Mouse (Mus musculus): ENCODE results near the gene Prl2c3. TPM values are rescaled to one million over a fixed set of nuclear protein-coding genes. Genes with fewer than 3 reads are reported as not detected.
"Not testable (repeated sequence)": the region's sequence is repeated elsewhere in the genome, so short reads cannot be mapped to it uniquely, and the experiment has no call there.

Prl2c3 gene
- total RNA-seq (2021): not detected
- long read RNA-seq, experiment 1: 0 reads
- long read RNA-seq, experiment 2: 0 reads

DNA sequence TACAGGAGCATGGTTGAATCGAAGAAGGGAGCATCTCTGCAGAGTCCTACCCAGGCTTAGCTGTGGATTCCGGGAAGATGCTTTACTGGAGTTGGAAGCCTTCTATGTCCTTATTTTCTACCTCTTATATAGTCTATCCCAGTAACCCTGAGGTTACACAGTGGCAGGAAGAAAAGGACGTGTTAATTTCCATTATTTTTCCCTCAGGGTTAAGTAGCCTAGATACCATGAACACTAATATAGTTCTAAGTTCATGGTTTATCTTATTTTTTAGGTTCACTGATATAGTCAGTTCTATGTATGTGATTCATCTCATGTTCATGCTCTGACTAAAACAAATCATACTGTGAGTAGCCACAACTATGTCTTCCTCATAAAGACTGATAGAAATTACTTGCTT lies at the start of gene Prl2c3:
Prl2c3 (minus strand) TSS at position 101 of the 400 bp plus-strand sequence.
- intact Hi-C loops (cut with DNase I): not testable (repeated sequence)

DNA sequence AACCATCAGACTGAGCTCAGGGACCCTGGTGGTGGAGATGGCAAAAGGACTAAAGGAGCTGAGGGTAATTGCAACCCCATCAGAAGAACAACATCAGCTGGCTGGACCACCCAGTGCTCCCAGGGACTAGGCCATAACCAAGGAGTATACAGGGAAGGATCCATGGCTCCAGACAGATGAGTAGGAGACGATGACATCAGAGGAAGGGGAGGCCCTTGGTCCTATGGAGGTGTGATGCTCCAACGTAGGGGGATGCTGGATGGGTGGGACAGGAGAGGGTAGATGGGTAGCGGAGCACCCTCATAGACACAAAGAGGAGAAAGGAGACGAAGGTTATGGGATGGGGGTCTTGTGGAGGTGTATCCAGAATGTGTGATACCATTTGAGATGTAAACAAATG lies 48.4 kb upstream of the Prl2c3 start:
- intact Hi-C loops (cut with DNase I); DNase-seq: not testable (repeated sequence)

More for the DNA sequence above, at the start of gene Prl2c3:
- DNase-seq: not testable (repeated sequence)

- intact Hi-C loops (cut with DNase I): not testable (repeated sequence)
Measured at GRCm38 (mm10) chr13:12844701-12845100, 44.8 kb upstream of the Prl2c3 start.

GRCm38 (mm10) chr13:12837546-12837945 lies 37.7 kb upstream of the Prl2c3 start:
- DNase-seq; intact Hi-C loops (cut with DNase I): not testable (repeated sequence)

More at GRCm38 (mm10) chr13:12844701-12845100, 44.8 kb upstream of the Prl2c3 start:
- DNase-seq: not testable (repeated sequence)

DNA sequence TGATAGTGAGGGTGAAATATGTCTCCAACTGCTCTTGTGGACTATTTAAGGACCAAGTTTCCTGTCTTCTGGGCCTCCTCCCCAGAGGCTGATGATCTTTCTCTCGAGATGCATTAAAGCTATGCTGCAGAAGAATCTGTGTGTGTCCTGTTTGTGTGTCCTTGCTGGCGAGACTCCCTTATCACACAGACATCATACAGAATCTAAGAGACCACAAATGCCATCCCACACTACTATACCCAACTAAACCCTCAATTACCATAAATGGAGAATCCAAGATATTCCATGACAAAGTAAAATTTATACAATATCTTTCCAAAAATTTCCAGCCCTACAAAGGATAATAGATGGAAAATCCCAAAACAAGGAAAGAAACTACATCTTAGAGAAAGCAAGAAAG lies 31.9 kb upstream of the Prl2c3 start:
- DNase-seq: no peak
- intact Hi-C loops (cut with DNase I): no loop called here

GRCm38 (mm10) chr13:12829031-12829430 lies 29.2 kb upstream of the Prl2c3 start:
- intact Hi-C loops (cut with DNase I): no loop called here
- no peak for DNase-seq

DNA sequence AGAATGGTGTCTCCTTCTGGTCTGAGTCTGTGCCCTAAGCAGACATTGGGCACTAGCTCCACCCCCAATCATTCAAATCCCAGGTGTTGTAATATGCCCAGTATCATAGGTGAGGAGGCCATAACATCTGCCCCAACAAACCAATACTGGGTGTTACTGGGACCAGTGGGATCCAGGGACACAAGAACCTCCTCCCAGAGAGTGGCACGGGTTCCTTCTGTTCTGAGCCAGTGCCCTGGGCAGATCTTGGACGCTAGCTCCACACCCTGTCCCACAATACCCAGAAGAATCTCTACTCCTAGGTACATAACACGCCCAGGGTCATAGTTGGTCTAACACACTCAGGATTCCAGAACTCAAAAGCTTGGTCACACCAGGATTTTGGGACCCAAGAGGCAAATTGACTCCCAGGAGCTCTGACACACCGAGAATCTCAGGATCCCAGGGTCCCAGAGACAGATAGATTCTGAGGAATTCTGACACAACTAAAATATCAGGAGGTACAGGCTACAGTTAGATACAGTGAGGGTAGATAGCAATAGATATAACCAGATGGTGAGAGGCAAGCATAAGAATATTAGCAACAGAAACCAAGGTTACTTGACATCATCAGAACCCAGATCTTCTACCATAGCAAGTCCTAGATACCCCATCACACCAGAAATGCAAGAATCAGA lies 24.8 kb upstream of the Prl2c3 start:
- intact Hi-C loops (cut with DNase I); DNase-seq: not testable (repeated sequence)

DNA sequence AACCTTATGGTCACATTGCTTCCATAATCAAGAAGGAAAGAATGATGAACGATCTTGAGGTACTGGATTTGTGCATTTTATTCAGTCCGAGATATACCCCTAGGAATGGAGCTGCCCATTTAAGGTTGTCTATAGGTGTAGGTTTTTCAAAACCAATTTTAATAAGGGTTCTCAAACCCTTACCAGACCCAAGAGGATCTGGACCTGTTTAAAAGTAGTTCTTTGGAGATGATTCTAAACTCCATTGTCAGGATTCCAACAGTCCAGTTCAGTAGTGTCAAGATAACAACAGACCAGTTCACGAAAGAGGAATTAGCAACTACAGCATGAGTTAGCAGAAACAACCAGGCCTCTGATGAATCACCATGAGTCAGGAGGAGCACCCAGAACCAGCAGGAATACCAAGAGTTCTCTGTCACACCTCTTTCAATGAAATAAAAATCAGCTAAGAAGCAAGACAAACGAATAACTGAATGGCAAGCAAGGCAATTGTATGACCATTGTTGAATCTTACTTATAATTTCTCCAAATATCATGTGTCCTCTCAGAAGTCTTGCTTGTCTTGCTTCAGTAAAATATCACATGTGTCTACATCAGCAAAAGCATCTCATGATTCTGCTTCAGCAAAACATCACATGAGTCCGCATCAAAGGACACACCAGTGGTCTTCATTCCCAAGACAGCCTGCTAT lies 14.0 kb upstream of the Prl2c3 start:
- intact Hi-C loops (cut with DNase I); DNase-seq: not testable (repeated sequence)

GRCm38 (mm10) chr13:12809591-12809990 lies 9.7 kb upstream of the Prl2c3 start:
- no peak for DNase-seq
- intact Hi-C loops (cut with DNase I): no loop called here

DNA sequence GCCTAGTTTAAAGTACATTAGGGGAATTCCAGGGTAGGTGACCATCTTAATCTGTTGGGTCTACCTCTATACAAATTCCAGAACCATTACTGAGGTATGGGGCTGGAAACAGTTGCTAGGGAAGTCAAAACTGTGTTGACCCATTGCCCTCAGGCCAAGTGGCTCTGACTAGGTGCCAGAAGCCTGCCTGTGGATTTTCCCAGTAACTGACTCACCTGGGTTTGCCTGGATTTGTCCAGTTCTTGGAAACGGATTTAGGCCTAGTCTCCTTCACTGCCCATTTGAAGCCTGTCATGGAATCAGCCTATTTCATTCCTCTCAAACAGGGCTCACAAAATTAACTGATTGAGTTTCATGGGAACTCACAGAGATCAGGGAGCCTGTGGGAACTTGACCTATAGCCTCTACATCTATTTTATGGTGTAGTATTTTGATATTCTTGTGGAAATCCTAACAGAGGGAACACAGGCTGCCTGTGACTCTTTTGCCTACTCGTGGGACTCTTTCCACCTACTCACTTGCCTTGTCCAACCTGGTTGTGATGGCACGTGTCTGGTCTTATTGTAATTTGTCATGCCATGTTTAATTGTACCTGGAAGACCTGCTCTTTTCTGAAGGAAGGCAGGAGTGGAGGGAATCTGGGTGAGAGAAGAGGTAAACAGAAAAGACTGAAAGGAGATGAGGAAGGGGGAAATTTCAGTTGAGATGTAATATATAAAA lies 9.1 kb upstream of the Prl2c3 start:
- intact Hi-C loops (cut with DNase I); DNase-seq: not testable (repeated sequence)

- DNase-seq; intact Hi-C loops (cut with DNase I): not testable (repeated sequence)
Measured at GRCm38 (mm10) chr13:12806496-12806895, 6.6 kb upstream of the Prl2c3 start.

DNA sequence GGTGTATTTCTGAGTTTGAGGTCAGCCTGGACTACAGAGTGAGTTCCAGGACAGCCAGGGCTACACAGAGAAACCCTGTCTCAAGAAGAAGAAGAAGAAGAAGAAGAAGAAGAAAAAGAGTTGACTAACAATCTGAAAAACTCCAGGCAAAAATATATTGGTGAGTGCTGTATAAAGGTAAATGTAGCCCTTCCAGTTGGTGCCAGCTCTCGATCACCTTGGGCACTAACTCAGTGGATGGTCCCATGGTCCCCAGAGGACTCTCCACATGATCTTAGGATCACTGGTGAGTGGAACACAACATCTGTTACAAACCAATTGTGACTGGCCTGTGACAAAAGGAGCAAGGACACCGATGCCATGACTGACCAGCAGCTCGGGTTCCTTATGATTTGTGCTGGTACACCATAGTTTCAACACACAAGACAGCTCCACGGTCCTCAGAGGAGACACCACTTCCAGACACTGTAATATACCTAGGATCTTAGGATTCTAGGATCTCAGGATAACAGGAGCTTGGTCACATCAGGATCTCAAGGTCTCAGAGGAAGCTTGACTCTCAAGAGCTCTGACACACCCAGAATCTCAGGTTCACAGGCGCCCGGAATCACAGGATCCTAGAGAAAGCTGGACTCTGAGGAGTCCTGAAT lies 30.3 kb downstream of the Prl2c3 start:
- not testable (repeated sequence) for DNase-seq
- intact Hi-C loops (cut with DNase I): loop anchor here (10.0 kb wide), 1 partner anchor 195 kb away; no protein-coding TSS in a partner anchor

Other genes with a start within 250 kb of the Prl2c3 start
- 1 to 10 TPM; 1.2 to 1.3 TPM for gene Ero1lb, start 234.2 kb downstream of the Prl2c3 start, total RNA-seq (2021)
- gene Prl2c2, start 205.3 kb upstream of the Prl2c3 start, total RNA-seq (2021): not detected